Mouse (Mus musculus) ES-Bruce4 (cell line): ENCODE data around the gene Slmap. TPM values are rescaled to one million over a fixed set of nuclear protein-coding genes. Genes with fewer than 3 reads are reported as not detected.

ENCODE experiments used
- H3K27ac ChIP-seq: 2 replicates; pipeline ENCODE4 v1.5.1; 2012; ENCODE audit warnings: low read length, inconsistent platforms; ENCODE audit not compliant: insufficient read depth
- H3K27me3 ChIP-seq: 2 replicates; pipeline ENCODE4 v1.6.1; 2012; ENCODE audit warnings: mild to moderate bottlenecking, low read length, inconsistent platforms; ENCODE audit not compliant: control insufficient read depth, poor library complexity, insufficient read depth, severe bottlenecking
- H3K36me3 ChIP-seq: 2 replicates; pipeline ENCODE4 v1.6.1; 2012; ENCODE audit warnings: inconsistent platforms, mild to moderate bottlenecking, low read length, moderate library complexity; ENCODE audit not compliant: control insufficient read depth, poor library complexity, insufficient read depth, severe bottlenecking
- H3K4me1 ChIP-seq: one replicate; pipeline ENCODE4 v1.8.1; 2011; ENCODE audit warnings: low read length; ENCODE audit not compliant: control insufficient read depth, insufficient read depth
- H3K4me3 ChIP-seq: 2 replicates; pipeline ENCODE4 v1.5.1; 2011; ENCODE audit warnings: low read depth, mild to moderate bottlenecking, low read length
- H3K9ac ChIP-seq: 2 replicates; pipeline ENCODE4 v1.6.1; 2012; ENCODE audit warnings: low read depth, mild to moderate bottlenecking, inconsistent platforms; ENCODE audit not compliant: poor library complexity, severe bottlenecking
- H3K9me3 ChIP-seq: replicated peaks from 2 replicates; pipeline ENCODE4 v1.6.1; 2012; ENCODE audit warnings: mild to moderate bottlenecking, low read length, inconsistent platforms; ENCODE audit not compliant: control insufficient read depth, poor library complexity, insufficient read depth, severe bottlenecking
- CTCF ChIP-seq: IDR thresholded peaks from one replicate; pipeline ENCODE4 v1.8.1; 2011; ENCODE audit warnings: low read depth, low read length
- EP300 ChIP-seq: IDR thresholded peaks from 2 replicates; pipeline ENCODE4 v1.6.1; 2011; ENCODE audit warnings: low read depth, low read length; ENCODE audit not compliant: insufficient read depth
- POLR2A ChIP-seq: IDR thresholded peaks from one replicate; pipeline ENCODE4 v1.8.1; 2011; ENCODE audit warnings: low read length; ENCODE audit not compliant: insufficient read depth
- polyA plus RNA-seq: library from polyadenylated mRNA; stranded (reverse); fragments of >200 nt; gene quantifications from 2 replicates; pipeline ENCODE4 v1.2.4, GENCODE M21; 2011; ENCODE audit warnings: low read depth; ENCODE audit not compliant: missing spikeins, insufficient read depth, insufficient read length

The Slmap gene
- polyA plus RNA-seq, 1 experiment, result 145 TPM

DNA sequence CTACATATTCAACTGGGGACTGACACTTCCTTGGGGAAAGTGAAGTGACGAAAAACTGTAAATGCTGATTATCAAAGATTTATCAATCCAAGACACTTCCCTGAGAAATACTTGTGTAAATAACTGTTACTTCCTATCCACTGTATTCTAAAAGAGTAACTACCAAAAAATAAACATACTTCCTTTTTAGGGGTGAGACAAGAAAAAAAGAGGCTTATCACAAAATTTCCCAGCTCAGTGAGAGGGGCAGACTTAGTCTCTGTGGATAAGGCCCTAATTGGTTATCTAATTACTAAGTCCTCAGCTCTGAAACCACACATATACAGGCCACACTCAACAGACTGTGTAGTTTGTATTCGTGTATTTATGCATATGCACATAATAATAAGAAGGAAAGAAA lies 97.0 kb downstream of the Slmap start:
- H3K4me1 ChIP-seq, result no peaks in the 10 kb centered on the region

DNA sequence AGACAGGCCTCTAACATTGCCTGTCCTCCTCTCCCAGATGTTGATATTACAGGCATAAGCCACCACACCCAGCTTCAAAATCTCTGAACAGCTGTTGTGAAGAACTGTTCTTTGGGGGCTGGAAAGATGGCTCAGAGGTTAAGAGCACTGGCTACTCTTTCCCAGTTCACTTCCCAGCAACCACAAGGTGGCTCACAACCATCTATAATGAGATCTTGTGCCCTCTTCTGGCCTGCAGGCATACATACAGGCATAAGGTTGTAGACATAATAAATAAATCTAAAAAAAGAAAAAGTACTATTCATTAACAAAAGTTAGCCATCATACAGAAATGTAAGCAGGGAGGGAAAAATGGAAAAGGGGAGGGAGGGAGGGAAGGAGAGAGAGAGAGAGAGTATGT lies 98.4 kb downstream of the Slmap start:
- Histone ChIP-seq H3K27ac (no peak overlapping the region), H3K4me1 (no peaks in the 10 kb centered on the region), H3K4me3 (no peak overlapping the region), H3K9ac (no peak overlapping the region), H3K27me3 (no peaks in the 10 kb centered on the region), H3K36me3 (peaks cover 5% of the 10 kb centered on the region; the same call in 1 of the 2 replicates), H3K9me3 (no peaks in the 10 kb centered on the region)
- no peak for TF ChIP-seq POLR2A
- TF ChIP-seq CTCF, result peak; percentile 13

More for the DNA sequence above, 97.0 kb downstream of the Slmap start:
- Histone ChIP-seq H3K4me3 (no peak overlapping the region), H3K27me3 (no peaks in the 10 kb centered on the region), H3K9ac (no peak overlapping the region), H3K36me3 (peaks cover 5% of the 10 kb centered on the region; the same call in 1 of the 2 replicates), H3K27ac (no peak overlapping the region), H3K9me3 (no peaks in the 10 kb centered on the region)
- no peak for TF ChIP-seq POLR2A
- no peak for TF ChIP-seq CTCF
- no peak for TF ChIP-seq EP300

- no peak overlapping the region for H3K27ac ChIP-seq
These were observed 102.4 kb downstream of the Slmap start for GRCm38 (mm10) chr14:26432320-26432719.

GRCm38 (mm10) chr14:26431919-26432318 lies 102.8 kb downstream of the Slmap start:
- no peak for TF ChIP-seq CTCF
- TF ChIP-seq POLR2A, result no peak
- no peak for TF ChIP-seq EP300

More at GRCm38 (mm10) chr14:26432320-26432719, 102.4 kb downstream of the Slmap start:
- Histone ChIP-seq H3K36me3 (peaks cover 5% of the 10 kb centered on the region; the same call in 1 of the 2 replicates), H3K27me3 (no peaks in the 10 kb centered on the region), H3K9ac (no peak overlapping the region), H3K4me1 (no peaks in the 10 kb centered on the region), H3K4me3 (no peak overlapping the region), H3K9me3 (no peaks in the 10 kb centered on the region)
- TF ChIP-seq CTCF (no peak), POLR2A (no peak), EP300 (no peak)

DNA sequence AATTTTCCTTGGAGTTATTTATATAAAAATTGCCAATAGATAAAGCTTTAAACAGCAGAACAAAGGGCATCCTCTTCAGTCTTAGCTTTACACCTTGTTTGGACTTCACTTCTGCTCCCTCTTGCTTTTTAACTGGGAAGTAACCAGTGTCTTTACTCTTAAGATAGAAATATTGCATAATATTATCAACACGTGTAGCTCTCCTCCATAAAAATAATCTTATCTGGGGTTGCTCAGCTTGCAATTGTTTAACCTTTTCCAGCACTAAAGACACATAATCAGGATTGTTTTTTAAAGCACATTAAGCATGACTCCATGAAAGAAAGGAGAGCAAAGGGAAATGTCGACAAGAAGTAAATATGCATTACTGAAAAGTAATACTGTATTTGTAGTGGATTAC lies 114.5 kb downstream of the Slmap start:
- Histone ChIP-seq H3K36me3 (peaks cover 14% of the 10 kb centered on the region), H3K9me3 (no peaks in the 10 kb centered on the region), H3K4me1 (no peaks in the 10 kb centered on the region), H3K4me3 (no peak overlapping the region), H3K27ac (no peak overlapping the region), H3K27me3 (no peaks in the 10 kb centered on the region), H3K9ac (no peak overlapping the region)
- TF ChIP-seq POLR2A, result no peak
- no peak for TF ChIP-seq CTCF
- no peak for TF ChIP-seq EP300

More at GRCm38 (mm10) chr14:26431919-26432318, 102.8 kb downstream of the Slmap start:
- Histone ChIP-seq H3K27ac (no peak overlapping the region), H3K36me3 (peaks cover 7% of the 10 kb centered on the region; the same call in 1 of the 2 replicates), H3K4me1 (no peaks in the 10 kb centered on the region), H3K9me3 (no peaks in the 10 kb centered on the region), H3K9ac (no peak overlapping the region), H3K4me3 (no peak overlapping the region), H3K27me3 (no peaks in the 10 kb centered on the region)

- Histone ChIP-seq H3K27me3 (no peaks in the 10 kb centered on the region), H3K36me3 (peaks cover 18% of the 10 kb centered on the region), H3K9me3 (no peaks in the 10 kb centered on the region)
These were observed 116.8 kb downstream of the Slmap start for GRCm38 (mm10) chr14:26417956-26418355.

More at GRCm38 (mm10) chr14:26417956-26418355, 116.8 kb downstream of the Slmap start:
- no peaks in the 10 kb centered on the region for H3K4me1 ChIP-seq
- H3K4me3 ChIP-seq, result no peak overlapping the region
- H3K27ac ChIP-seq, result no peak overlapping the region
- H3K9ac ChIP-seq, result no peak overlapping the region
- TF ChIP-seq EP300 (no peak), CTCF (no peak), POLR2A (no peak)
